Mouse (Mus musculus): ENCODE results near the gene Heg1. TPM values are rescaled to one million over a fixed set of nuclear protein-coding genes. Genes with fewer than 3 reads are reported as not detected.
A peak's percentile ranks its signal among the peaks of the same experiment; 100 is the strongest.

The Heg1 gene
- polyA plus RNA-seq, 1 experiment from 2014 or later: 39.8 TPM

DNA sequence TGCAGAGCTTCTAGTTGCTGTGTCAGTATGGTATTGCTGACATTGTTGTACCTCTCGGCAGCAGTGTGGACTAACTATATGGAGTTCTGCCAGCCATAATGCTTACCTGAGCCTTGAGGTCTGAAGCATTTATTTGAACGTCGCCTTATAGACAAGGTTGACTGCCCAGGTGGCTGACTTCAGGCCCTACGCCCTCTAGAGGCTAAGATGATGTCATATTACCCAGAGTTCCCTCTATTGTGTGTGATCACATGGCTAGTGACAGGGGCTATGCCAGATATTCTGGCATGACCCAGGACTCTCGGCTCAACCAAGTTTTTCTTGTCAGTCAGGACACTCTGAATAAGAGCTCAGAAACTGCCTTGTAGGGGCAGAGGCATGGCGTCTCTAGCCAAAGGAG, 52.6 kb downstream of the Heg1 start:
- DNase-seq (ENCODE audit: low spot score): peak; percentile 47

DNA sequence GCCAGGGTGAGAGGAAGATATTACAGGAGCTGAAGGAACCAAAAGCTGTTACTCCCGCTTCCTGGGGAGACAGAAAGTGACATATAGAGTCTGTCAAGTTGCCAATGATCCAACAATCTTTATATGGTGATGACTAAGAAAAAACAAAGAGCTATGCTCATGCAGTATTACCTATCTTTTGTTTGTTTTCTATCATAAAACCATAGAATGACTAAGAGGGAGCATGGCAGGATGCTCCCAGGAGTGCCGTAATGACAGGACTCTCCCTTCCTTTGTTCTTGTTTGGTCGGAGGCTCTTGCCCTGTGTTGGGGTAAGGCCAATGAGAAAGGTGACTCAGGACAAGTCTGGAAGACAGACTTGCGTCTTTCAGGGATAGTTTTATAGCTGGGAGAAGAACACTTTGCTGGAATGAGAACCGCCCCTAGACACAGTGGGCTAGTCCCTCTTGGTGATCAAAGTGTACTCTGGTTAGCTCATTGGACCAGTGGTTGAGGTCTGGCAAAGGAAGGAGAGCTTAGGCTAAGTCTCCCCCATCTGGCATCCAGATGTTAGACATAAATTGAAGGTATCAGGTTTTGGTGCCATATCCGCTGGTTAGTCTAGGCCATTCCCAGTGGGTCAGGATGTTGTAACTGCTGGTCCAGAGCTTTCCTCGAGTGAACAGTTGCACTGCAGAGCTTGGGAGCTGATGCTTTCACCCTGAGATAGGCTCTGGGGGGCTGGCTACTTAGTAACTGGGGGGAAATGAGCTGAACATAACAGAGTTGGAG, 55.0 kb downstream of the Heg1 start:
- peaks cover 27% of the 10 kb centered on the region for H3K4me1 ChIP-seq (replicated peaks; ENCODE audit: control insufficient read depth, insufficient read depth, low read length)

More for the DNA sequence above, 52.6 kb downstream of the Heg1 start:
- Histone ChIP-seq H3K27ac (ENCODE audit: low read depth, low read length) (no peak overlapping the region), H3K27me3 (ENCODE audit: control insufficient read depth, insufficient read depth, low read length) (no peaks in the 10 kb centered on the region), H3K9ac (ENCODE audit: low read length) (peak overlapping the region; percentile 3; the same call in 1 of the 2 replicates), H3K9me3 (ENCODE audit: control insufficient read depth, low read length) (no peaks in the 10 kb centered on the region), H3K4me3 (ENCODE audit: low read depth, low read length) (no peak overlapping the region), H3K36me3 (ENCODE audit: control insufficient read depth, insufficient read depth, low read length) (no peaks in the 10 kb centered on the region; the same call in 1 of the 2 replicates), H3K4me1 (replicated peaks; ENCODE audit: control insufficient read depth, insufficient read depth, low read length) (peaks cover 30% of the 10 kb centered on the region), H3K4me2 (ENCODE audit: low read depth, low read length, severe bottlenecking) (no peak overlapping the region)
- no peak for ATAC-seq (replicated peaks; ENCODE audit: low FRiP score)
- WGBS: 78% methylated on average over 6 of the region's 6 CpGs

DNA sequence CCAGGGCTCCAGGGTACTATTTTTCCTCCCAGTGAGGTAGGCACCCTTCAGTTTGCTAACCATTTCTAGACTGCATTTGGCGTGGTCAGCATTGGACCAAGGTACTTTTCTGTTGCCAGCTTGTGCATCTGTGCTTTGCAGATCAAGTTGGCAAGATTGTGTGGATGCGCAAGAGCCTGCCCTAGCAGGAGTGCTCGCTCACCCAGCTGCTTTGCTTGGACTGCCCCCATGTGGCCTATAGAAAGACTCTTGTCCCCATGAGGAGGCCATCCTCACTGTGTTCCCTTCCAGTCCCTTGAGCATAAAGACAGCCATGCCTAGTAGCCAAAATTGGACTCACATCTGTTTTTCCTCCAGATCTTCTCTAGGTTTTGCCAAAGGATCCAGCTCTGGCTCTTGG, 55.6 kb downstream of the Heg1 start:
- no peak overlapping the region for H3K4me3 ChIP-seq (ENCODE audit: low read depth, low read length)
- DNase-seq (ENCODE audit: low spot score) (no peak), ATAC-seq (replicated peaks; ENCODE audit: low FRiP score) (0 out of 2 replicates have a peak, but pooled peaks have one; percentile 49)
- H3K27me3 ChIP-seq (ENCODE audit: control insufficient read depth, insufficient read depth, low read length): no peaks in the 10 kb centered on the region
- H3K36me3 ChIP-seq (ENCODE audit: control insufficient read depth, insufficient read depth, low read length): no peaks in the 10 kb centered on the region; the same call in 1 of the 2 replicates
- H3K9ac ChIP-seq (ENCODE audit: low read length): no peak overlapping the region
- 55% methylated on average over 3 of the region's 3 CpGs for WGBS
- H3K4me2 ChIP-seq (ENCODE audit: low read depth, low read length, severe bottlenecking): no peak overlapping the region
- H3K4me1 ChIP-seq (replicated peaks; ENCODE audit: control insufficient read depth, insufficient read depth, low read length): peaks cover 24% of the 10 kb centered on the region
- no peak overlapping the region for H3K27ac ChIP-seq (ENCODE audit: low read depth, low read length)
- H3K9me3 ChIP-seq (ENCODE audit: control insufficient read depth, low read length): no peaks in the 10 kb centered on the region

More for the DNA sequence above, 55.0 kb downstream of the Heg1 start:
- WGBS: 78% methylated on average over 7 of the region's 7 CpGs
- Histone ChIP-seq H3K4me2 (ENCODE audit: low read depth, low read length, severe bottlenecking) (no peak overlapping the region), H3K36me3 (ENCODE audit: control insufficient read depth, insufficient read depth, low read length) (no peaks in the 10 kb centered on the region; the same call in 1 of the 2 replicates), H3K9ac (ENCODE audit: low read length) (no peak overlapping the region), H3K4me3 (ENCODE audit: low read depth, low read length) (no peak overlapping the region), H3K27me3 (ENCODE audit: control insufficient read depth, insufficient read depth, low read length) (no peaks in the 10 kb centered on the region), H3K27ac (ENCODE audit: low read depth, low read length) (no peak overlapping the region), H3K9me3 (ENCODE audit: control insufficient read depth, low read length) (no peaks in the 10 kb centered on the region)
- ATAC-seq (replicated peaks; ENCODE audit: low FRiP score): no peak
- DNase-seq (ENCODE audit: low spot score): no peak

DNA sequence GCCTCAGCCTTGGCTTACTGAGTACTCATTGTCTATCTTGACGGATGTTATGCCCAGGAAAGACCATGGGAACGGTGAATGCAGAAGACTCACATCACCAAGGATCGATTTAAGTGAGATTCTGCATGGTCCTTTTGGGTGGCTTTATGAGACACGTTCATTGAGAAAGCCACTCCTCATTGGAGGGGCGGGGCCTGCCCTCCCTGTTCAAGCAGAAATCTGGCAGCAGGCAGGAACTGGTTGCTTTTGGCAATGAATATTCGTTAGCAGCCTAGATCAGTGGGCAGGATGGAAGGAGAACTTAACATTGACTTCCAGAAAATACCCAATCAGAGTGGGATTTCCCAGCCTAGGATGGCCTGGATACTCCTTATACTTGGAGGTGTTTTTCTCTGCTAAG, 56.2 kb downstream of the Heg1 start:
- Histone ChIP-seq H3K4me2 (ENCODE audit: low read depth, low read length, severe bottlenecking) (no peak overlapping the region), H3K4me1 (replicated peaks; ENCODE audit: control insufficient read depth, insufficient read depth, low read length) (peaks cover 18% of the 10 kb centered on the region), H3K4me3 (ENCODE audit: low read depth, low read length) (no peak overlapping the region), H3K9ac (ENCODE audit: low read length) (no peak overlapping the region; the same call in 1 of the 2 replicates), H3K27me3 (ENCODE audit: control insufficient read depth, insufficient read depth, low read length) (no peaks in the 10 kb centered on the region), H3K9me3 (ENCODE audit: control insufficient read depth, low read length) (no peaks in the 10 kb centered on the region), H3K27ac (ENCODE audit: low read depth, low read length) (no peak overlapping the region), H3K36me3 (ENCODE audit: control insufficient read depth, insufficient read depth, low read length) (no peaks in the 10 kb centered on the region; the same call in 1 of the 2 replicates)
- WGBS: 65% methylated on average over 6 of the region's 6 CpGs
- ATAC-seq (replicated peaks; ENCODE audit: low FRiP score): no peak
- DNase-seq (ENCODE audit: low spot score): no peak

DNA sequence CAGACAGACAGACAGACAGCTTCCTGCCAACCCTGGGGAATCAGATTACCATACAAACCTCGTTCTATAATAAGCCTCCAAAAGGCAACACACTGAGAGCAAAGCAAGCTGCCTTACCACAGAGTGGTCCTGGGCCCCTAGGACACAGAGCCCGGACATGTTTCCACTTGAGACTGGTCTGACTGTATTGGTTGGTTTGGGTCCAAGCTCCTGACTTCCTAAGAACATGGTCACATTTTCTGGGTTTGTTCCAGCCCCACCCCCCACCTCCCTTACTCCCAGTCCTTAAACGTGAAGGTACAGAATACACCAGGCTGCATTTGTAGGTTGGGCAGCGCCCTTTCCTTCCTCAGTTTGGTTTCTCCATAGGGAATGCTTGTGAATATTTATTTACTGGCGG, 57.6 kb downstream of the Heg1 start:
- H3K4me1 ChIP-seq (replicated peaks; ENCODE audit: control insufficient read depth, insufficient read depth, low read length): peaks cover 14% of the 10 kb centered on the region
- H3K4me3 ChIP-seq (ENCODE audit: low read depth, low read length): no peak overlapping the region
- no peak overlapping the region for H3K27ac ChIP-seq (ENCODE audit: low read depth, low read length)
- DNase-seq (ENCODE audit: low spot score) (no peak), ATAC-seq (replicated peaks; ENCODE audit: low FRiP score) (no peak)
- no peak overlapping the region for H3K9ac ChIP-seq (ENCODE audit: low read length)
- no peaks in the 10 kb centered on the region for H3K9me3 ChIP-seq (ENCODE audit: control insufficient read depth, low read length)
- no peaks in the 10 kb centered on the region for H3K27me3 ChIP-seq (ENCODE audit: control insufficient read depth, insufficient read depth, low read length)
- no peak overlapping the region for H3K4me2 ChIP-seq (ENCODE audit: low read depth, low read length, severe bottlenecking)
- 63% methylated on average over 5 of the region's 5 CpGs for WGBS
- no peaks in the 10 kb centered on the region; the same call in 1 of the 2 replicates for H3K36me3 ChIP-seq (ENCODE audit: control insufficient read depth, insufficient read depth, low read length)

DNA sequence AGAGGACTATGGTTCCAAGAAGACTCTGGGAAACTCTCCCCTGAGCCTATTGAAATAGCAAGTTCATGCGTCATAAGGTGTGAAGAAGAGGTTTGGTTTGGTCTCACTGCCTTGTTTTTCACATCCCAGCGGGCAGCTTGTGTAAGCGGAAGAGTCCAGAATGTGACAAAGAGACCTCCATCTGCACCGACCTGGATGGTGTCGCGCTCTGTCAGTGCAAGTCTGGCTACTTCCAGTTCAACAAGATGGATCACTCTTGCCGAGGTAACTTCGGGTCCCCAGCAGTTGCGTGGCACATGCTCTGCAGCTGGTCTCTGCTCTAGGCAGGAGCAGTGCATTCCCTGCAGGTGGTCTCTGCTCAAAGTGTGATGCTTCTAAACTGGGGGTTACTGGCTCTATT, 58.1 kb downstream of the Heg1 start:
- DNase-seq (ENCODE audit: low spot score) (no peak), ATAC-seq (replicated peaks; ENCODE audit: low FRiP score) (no peak)
- H3K4me2 ChIP-seq (ENCODE audit: low read depth, low read length, severe bottlenecking): no peak overlapping the region
- no peaks in the 10 kb centered on the region; the same call in 1 of the 2 replicates for H3K36me3 ChIP-seq (ENCODE audit: control insufficient read depth, insufficient read depth, low read length)
- no peak overlapping the region for H3K27ac ChIP-seq (ENCODE audit: low read depth, low read length)
- 85% methylated on average over 9 of the region's 9 CpGs for WGBS
- H3K4me1 ChIP-seq (replicated peaks; ENCODE audit: control insufficient read depth, insufficient read depth, low read length): peaks cover 11% of the 10 kb centered on the region
- no peaks in the 10 kb centered on the region for H3K9me3 ChIP-seq (ENCODE audit: control insufficient read depth, low read length)
- H3K4me3 ChIP-seq (ENCODE audit: low read depth, low read length): no peak overlapping the region
- no peak overlapping the region for H3K9ac ChIP-seq (ENCODE audit: low read length)
- no peaks in the 10 kb centered on the region for H3K27me3 ChIP-seq (ENCODE audit: control insufficient read depth, insufficient read depth, low read length)

DNA sequence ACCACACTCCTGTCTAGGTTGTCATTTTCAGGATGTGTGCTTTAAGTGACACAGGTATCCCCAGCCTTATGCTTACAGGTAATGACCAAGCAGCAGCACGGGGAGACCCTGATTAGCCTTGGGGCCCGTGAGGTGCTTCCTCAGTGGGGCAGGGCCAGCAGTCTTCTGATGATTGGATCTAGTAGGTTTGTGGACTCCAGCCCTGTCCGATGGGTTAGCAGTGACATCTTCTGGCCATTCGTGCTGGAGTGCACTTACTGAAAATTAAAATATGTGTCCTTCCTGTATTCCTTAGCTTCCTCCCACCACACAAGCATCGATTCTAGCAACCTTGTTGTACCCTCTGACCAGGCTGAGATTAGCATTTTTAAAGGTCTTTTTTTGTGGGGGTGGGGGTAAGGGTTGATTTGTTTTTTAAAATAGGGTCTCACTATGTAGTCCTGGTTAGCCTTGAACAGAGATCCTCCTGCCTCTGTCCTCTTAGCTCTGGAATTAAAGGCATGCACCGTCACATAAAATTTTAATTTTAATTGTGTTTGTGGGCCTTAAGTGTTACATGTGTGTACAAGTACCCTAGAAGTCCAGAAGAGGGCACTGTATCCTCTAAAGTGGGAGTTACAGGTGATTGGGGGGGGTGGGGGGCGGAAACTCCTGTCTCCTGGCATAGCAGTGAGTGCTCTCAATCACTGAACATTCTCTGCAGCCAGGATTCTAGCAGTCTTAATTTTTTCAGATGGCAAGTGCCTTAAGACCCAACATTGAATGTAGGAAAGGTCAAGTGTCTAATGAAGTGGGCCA, 60.7 kb downstream of the Heg1 start:
- H3K27ac ChIP-seq (ENCODE audit: low read depth, low read length): no peak overlapping the region
- no peak overlapping the region for H3K9ac ChIP-seq (ENCODE audit: low read length)
- no peaks in the 10 kb centered on the region for H3K9me3 ChIP-seq (ENCODE audit: control insufficient read depth, low read length)
- H3K27me3 ChIP-seq (ENCODE audit: control insufficient read depth, insufficient read depth, low read length): no peaks in the 10 kb centered on the region
- H3K4me3 ChIP-seq (ENCODE audit: low read depth, low read length): no peak overlapping the region
- 58% methylated on average over 7 of the region's 7 CpGs for WGBS
- H3K4me1 ChIP-seq (replicated peaks; ENCODE audit: control insufficient read depth, insufficient read depth, low read length): peaks cover 4% of the 10 kb centered on the region; the same call in 1 of the 2 replicates
- ATAC-seq (replicated peaks; ENCODE audit: low FRiP score): no peak
- no peak overlapping the region for H3K4me2 ChIP-seq (ENCODE audit: low read depth, low read length, severe bottlenecking)
- no peaks in the 10 kb centered on the region; the same call in 1 of the 2 replicates for H3K36me3 ChIP-seq (ENCODE audit: control insufficient read depth, insufficient read depth, low read length)
- DNase-seq (ENCODE audit: low spot score): no peak

DNA sequence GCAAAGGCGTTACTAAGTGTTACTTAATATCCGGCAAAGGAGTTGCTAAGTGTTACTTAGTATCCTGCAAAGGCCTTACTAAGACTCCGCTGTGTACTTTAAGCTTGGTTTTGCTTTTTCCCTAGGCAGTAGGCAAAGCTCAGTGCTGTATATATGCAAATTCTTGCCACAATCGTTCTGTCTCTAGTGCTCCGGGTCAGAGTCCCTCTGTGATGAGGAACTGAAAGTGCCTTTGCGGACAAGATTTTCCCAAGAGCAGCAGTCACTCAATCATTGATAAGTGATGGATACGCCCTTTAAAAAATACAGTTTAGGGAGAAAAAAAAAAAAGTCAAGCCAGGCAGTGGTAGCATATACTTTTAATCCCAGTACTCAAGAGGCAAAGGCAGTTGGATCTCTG, 61.3 kb downstream of the Heg1 start:
- peaks cover 4% of the 10 kb centered on the region; the same call in 1 of the 2 replicates for H3K4me1 ChIP-seq (replicated peaks; ENCODE audit: control insufficient read depth, insufficient read depth, low read length)
- no peaks in the 10 kb centered on the region; the same call in 1 of the 2 replicates for H3K36me3 ChIP-seq (ENCODE audit: control insufficient read depth, insufficient read depth, low read length)
- ATAC-seq (replicated peaks; ENCODE audit: low FRiP score) (no peak), DNase-seq (ENCODE audit: low spot score) (no peak)
- H3K9ac ChIP-seq (ENCODE audit: low read length): no peak overlapping the region
- no peaks in the 10 kb centered on the region for H3K27me3 ChIP-seq (ENCODE audit: control insufficient read depth, insufficient read depth, low read length)
- WGBS: 88% methylated on average over 7 of the region's 7 CpGs
- no peak overlapping the region for H3K27ac ChIP-seq (ENCODE audit: low read depth, low read length)
- H3K9me3 ChIP-seq (ENCODE audit: control insufficient read depth, low read length): no peaks in the 10 kb centered on the region
- H3K4me2 ChIP-seq (ENCODE audit: low read depth, low read length, severe bottlenecking): no peak overlapping the region
- no peak overlapping the region for H3K4me3 ChIP-seq (ENCODE audit: low read depth, low read length)

Data from forebrain, embryonic 11.5 days (tissue).